Mouse (Mus musculus): Measurements from ENCODE around the gene Dusp3. TPM values are rescaled to one million over a fixed set of nuclear protein-coding genes. Genes with fewer than 3 reads are reported as not detected.

The Dusp3 gene
- 11.6 and 12.4 TPM in 2 replicates for polyA plus RNA-seq (2016; fragmentation: Nextera tagmentation; extraction: Ambion mirVana)

GRCm38 (mm10) chr11:101986913-101987312, at the start of gene Dusp3:
Gene Dusp3, minus strand, starts transcription at chr11:101987013.
- Histone ChIP-seq H3K36me3 (no peaks in the 10 kb centered on the region; the same call in 1 of the 2 replicates), H3K27ac (no peak within 1 kb of the TSS), H3K4me3 (no peak within 1 kb of the TSS), H3K4me1 (replicated peaks) (peaks cover 42% of the 10 kb centered on the region), H3K9me3 (no peaks in the 10 kb centered on the region), H3K27me3 (ENCODE audit: insufficient read depth, poor library complexity, severe bottlenecking) (peaks cover 18% of the 10 kb centered on the region)
- 82% methylated on average over 3 of the region's 3 CpGs for WGBS
- no peak for DNase-seq (ENCODE audit: low spot score)

DNA sequence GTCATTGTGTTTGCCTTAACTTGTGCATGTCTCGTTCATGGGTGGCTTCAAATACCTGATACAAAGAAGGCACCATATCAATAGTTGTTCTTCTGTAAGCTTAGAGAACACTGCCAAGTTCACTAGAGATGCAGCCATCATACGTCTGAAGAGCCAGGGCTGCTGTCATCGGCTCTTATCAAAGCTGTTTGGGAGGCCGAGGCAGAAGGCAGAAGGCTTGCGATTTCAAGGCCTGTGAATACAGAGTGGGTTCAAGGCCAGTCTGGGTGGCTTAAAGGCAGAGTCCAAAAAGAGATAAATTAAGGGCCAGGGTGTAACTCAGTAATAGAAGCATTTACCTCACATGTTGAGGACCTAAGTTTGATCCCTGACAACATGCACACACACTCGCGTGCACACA, 49.5 kb upstream of the Dusp3 start:
- peaks cover 9% of the 10 kb centered on the region; the same call in 1 of the 2 replicates for H3K4me1 ChIP-seq (replicated peaks)
- peaks cover 26% of the 10 kb centered on the region for H3K27me3 ChIP-seq (ENCODE audit: insufficient read depth, poor library complexity, severe bottlenecking)
- no peak overlapping the region for H3K27ac ChIP-seq
- no peaks in the 10 kb centered on the region for H3K9me3 ChIP-seq
- no peak overlapping the region for H3K4me3 ChIP-seq
- no peak for DNase-seq (ENCODE audit: low spot score)
- no peaks in the 10 kb centered on the region for H3K36me3 ChIP-seq
- WGBS = 90% methylated on average over 7 of the region's 7 CpGs

DNA sequence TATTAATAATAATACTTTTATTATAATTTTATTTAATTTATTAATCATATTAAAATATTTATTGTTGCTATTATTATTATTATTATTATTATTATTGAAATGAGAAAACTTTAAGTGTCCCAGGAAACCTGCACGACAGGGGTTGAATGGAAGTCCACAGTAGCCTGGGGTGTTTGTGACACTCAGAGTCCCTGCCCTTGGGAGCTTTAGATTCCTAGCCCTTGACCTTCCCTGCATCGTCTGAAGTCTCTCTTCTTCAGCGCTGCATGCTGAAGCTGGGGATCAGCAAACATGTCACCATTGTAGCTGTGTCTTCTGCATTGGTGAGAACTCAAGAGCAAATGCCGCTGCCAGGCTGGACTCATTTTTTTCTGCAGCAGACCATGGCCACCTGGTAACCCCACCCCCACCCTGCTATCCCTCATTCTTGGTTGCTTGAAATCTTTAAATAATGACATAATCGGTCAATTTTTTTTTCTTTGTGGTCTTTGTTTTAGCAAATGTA, 48.7 kb upstream of the Dusp3 start:
- peaks cover 26% of the 10 kb centered on the region for H3K27me3 ChIP-seq (ENCODE audit: insufficient read depth, poor library complexity, severe bottlenecking)
- H3K4me1 ChIP-seq (replicated peaks) = peaks cover 8% of the 10 kb centered on the region; the same call in 1 of the 2 replicates
- H3K36me3 ChIP-seq = no peaks in the 10 kb centered on the region
- DNase-seq (ENCODE audit: low spot score) = no peak
- H3K27ac ChIP-seq = no peak overlapping the region
- H3K4me3 ChIP-seq = no peak overlapping the region
- 77% methylated on average over 5 of the region's 5 CpGs for WGBS
- no peaks in the 10 kb centered on the region for H3K9me3 ChIP-seq

DNA sequence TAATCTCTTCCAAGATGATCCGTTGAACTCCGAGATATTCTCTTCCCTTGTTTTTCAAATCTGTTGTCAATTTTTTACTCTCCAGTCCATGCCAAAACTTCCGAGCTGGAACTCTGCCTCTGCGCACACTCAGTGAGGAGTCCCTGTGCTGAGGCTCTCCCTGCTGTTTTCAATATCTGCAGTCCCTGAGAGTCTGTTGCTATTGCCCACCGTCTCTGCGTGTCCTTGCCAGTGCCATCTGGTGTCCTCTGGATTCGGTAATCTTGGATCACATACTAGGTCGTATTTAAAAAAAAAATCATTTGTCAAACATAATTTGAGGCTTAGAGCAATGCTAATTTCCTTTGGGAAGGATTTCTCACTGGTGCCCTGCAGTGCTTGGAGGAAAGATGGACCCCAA, 48.1 kb upstream of the Dusp3 start:
- no peaks in the 10 kb centered on the region for H3K9me3 ChIP-seq
- 70% methylated on average over 8 of the region's 8 CpGs for WGBS

DNA sequence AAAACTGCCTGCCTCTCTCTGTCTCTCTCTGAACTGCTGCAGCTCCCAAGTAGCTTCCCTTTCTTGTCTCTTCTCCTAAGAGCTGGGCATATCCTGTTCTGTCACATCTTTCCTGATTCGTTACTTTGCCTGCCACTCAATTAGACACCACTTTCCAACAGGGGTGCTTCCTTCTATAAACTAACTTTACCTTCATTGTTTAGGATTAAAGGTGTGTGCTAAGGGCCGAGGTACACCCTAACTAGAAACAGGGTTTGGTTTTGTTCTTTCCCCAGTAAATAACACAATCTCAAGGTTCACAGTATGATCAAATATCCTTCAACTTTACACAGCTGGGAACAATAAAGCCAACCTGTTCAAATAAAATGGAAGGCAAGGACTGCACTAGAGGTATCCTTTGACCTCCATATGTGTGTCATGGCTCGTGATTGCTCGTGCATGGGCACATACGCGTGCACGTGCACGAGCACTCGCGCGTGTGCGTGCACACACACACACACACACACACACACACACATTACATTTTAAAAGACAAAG, 46.3 kb upstream of the Dusp3 start:
- DNase-seq (ENCODE audit: low spot score) = no peak
- H3K27me3 ChIP-seq (ENCODE audit: insufficient read depth, poor library complexity, severe bottlenecking) = peaks cover 30% of the 10 kb centered on the region
- no peaks in the 10 kb centered on the region for H3K36me3 ChIP-seq
- H3K4me3 ChIP-seq = no peak overlapping the region
- no peak overlapping the region for H3K27ac ChIP-seq
- H3K4me1 ChIP-seq (replicated peaks) = peaks cover 4% of the 10 kb centered on the region; the same call in 1 of the 2 replicates
- WGBS = 89% methylated on average over 12 of the region's 12 CpGs
- H3K9me3 ChIP-seq = no peaks in the 10 kb centered on the region

More for the DNA sequence above, 48.1 kb upstream of the Dusp3 start:
- H3K36me3 ChIP-seq = no peaks in the 10 kb centered on the region
- H3K4me3 ChIP-seq = no peak overlapping the region
- no peak overlapping the region for H3K27ac ChIP-seq
- no peak for DNase-seq (ENCODE audit: low spot score)
- H3K27me3 ChIP-seq (ENCODE audit: insufficient read depth, poor library complexity, severe bottlenecking) = peaks cover 26% of the 10 kb centered on the region
- peaks cover 7% of the 10 kb centered on the region; the same call in 1 of the 2 replicates for H3K4me1 ChIP-seq (replicated peaks)

GRCm38 (mm10) chr11:102031149-102031548, 44.3 kb upstream of the Dusp3 start:
- no peak for DNase-seq (ENCODE audit: low spot score)
- Histone ChIP-seq H3K36me3 (no peaks in the 10 kb centered on the region), H3K9me3 (no peaks in the 10 kb centered on the region), H3K27ac (no peak overlapping the region), H3K4me1 (replicated peaks) (peaks cover 22% of the 10 kb centered on the region), H3K4me3 (no peak overlapping the region), H3K27me3 (ENCODE audit: insufficient read depth, poor library complexity, severe bottlenecking) (peaks cover 30% of the 10 kb centered on the region)
- WGBS = 80% methylated on average over 7 of the region's 7 CpGs

DNA sequence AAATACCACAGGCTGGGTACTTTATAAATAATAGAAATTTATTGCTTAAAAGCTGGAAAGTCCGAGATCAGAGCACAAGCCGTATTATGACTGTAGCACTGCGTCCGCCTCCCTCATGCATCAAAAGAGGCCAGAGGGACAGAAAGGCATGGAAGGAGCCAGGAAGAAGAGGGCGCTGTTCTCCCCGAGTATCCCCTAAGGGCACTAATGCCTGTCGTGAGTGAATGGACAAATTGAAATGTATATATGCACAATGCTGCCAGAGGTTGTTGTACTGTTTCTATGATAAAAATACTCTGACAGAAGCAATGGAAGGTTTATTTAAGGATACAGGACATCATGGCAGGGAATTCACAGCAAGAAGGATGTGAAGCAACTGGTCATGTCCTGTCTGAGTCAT, 43.2 kb upstream of the Dusp3 start:
- H3K27ac ChIP-seq = no peak overlapping the region
- no peaks in the 10 kb centered on the region for H3K36me3 ChIP-seq
- H3K9me3 ChIP-seq = no peaks in the 10 kb centered on the region
- peaks cover 32% of the 10 kb centered on the region for H3K4me1 ChIP-seq (replicated peaks)
- H3K27me3 ChIP-seq (ENCODE audit: insufficient read depth, poor library complexity, severe bottlenecking) = peaks cover 42% of the 10 kb centered on the region
- WGBS = 37% methylated on average over 7 of the region's 7 CpGs
- no peak overlapping the region for H3K4me3 ChIP-seq
- no peak for DNase-seq (ENCODE audit: low spot score)

GRCm38 (mm10) chr11:102029304-102029703, 42.5 kb upstream of the Dusp3 start:
- H3K4me1 ChIP-seq (replicated peaks) = peaks cover 36% of the 10 kb centered on the region
- WGBS = 80% methylated on average over 4 of the region's 4 CpGs
- no peak overlapping the region for H3K27ac ChIP-seq
- DNase-seq (ENCODE audit: low spot score) = no peak
- H3K36me3 ChIP-seq = no peaks in the 10 kb centered on the region
- no peak overlapping the region for H3K4me3 ChIP-seq
- H3K27me3 ChIP-seq (ENCODE audit: insufficient read depth, poor library complexity, severe bottlenecking) = peaks cover 48% of the 10 kb centered on the region
- H3K9me3 ChIP-seq = no peaks in the 10 kb centered on the region

- WGBS = 73% methylated on average over 6 of the region's 6 CpGs
- Histone ChIP-seq H3K9me3 (no peaks in the 10 kb centered on the region), H3K4me1 (replicated peaks) (peaks cover 40% of the 10 kb centered on the region), H3K27me3 (ENCODE audit: insufficient read depth, poor library complexity, severe bottlenecking) (peaks cover 53% of the 10 kb centered on the region), H3K36me3 (peaks cover 7% of the 10 kb centered on the region), H3K27ac (peak within 1 kb of the TSS; percentile 93), H3K4me3 (peak within 1 kb of the TSS; percentile 86)
- no peak for DNase-seq (ENCODE audit: low spot score)
These were observed 41.4 kb upstream of the Dusp3 start, which contains the start of gene Mpp3 for GRCm38 (mm10) chr11:102028087-102028816. Gene Mpp3, minus strand, starts transcription at chr11:102028461.

- Histone ChIP-seq H3K27ac (peak overlapping the region; percentile 93), H3K9me3 (no peaks in the 10 kb centered on the region), H3K4me1 (replicated peaks) (peaks cover 41% of the 10 kb centered on the region), H3K36me3 (peaks cover 12% of the 10 kb centered on the region), H3K27me3 (ENCODE audit: insufficient read depth, poor library complexity, severe bottlenecking) (peaks cover 50% of the 10 kb centered on the region), H3K4me3 (peak overlapping the region; percentile 86)
- WGBS = 5% methylated on average over 12 of the region's 12 CpGs
- peak; percentile 32 for DNase-seq (ENCODE audit: low spot score)
These were observed 40.7 kb upstream of the Dusp3 start for GRCm38 (mm10) chr11:102027361-102028017.

DNA sequence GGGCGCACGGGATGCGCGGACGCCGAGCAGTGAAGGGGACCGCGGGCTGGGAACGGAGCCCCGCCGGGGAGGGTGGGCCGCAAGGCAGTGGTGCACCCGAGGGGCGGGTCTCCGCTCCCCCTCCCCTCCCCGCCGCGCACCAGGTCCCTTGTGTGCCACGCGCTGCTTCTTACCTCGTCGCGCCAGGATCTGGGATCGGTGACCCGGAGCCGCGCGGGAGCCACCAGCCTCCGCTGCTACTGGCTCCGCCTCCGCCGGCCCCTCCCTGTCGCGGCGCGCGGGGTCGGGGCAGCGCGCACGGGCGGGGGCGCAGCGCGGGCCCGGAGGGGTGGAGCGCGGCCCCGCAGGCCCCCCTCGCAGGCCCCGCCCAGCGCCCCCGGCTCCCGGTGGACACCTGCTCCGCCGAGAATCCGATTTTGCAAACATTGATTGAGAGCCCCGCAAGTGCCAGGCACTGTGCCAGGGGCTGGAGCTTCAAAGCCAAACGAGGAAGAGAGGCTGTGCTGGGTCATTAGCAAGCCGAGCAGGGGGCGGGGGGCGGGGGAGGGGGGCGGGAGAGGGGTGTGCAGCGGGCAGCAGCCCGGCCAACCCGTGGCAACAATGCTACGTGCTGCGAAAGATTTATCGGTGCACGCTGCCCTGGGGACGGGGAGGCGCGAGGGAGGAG, 40.0 kb upstream of the Dusp3 start:
- Histone ChIP-seq H3K4me3 (peak overlapping the region; percentile 86), H3K27me3 (ENCODE audit: insufficient read depth, poor library complexity, severe bottlenecking) (peaks cover 45% of the 10 kb centered on the region), H3K4me1 (replicated peaks) (peaks cover 41% of the 10 kb centered on the region), H3K27ac (peak overlapping the region; percentile 93), H3K9me3 (no peaks in the 10 kb centered on the region), H3K36me3 (peaks cover 19% of the 10 kb centered on the region)
- DNase-seq (ENCODE audit: low spot score) = peak; percentile 86
- WGBS = under 1% methylated on average over 72 of the region's 73 CpGs

DNA sequence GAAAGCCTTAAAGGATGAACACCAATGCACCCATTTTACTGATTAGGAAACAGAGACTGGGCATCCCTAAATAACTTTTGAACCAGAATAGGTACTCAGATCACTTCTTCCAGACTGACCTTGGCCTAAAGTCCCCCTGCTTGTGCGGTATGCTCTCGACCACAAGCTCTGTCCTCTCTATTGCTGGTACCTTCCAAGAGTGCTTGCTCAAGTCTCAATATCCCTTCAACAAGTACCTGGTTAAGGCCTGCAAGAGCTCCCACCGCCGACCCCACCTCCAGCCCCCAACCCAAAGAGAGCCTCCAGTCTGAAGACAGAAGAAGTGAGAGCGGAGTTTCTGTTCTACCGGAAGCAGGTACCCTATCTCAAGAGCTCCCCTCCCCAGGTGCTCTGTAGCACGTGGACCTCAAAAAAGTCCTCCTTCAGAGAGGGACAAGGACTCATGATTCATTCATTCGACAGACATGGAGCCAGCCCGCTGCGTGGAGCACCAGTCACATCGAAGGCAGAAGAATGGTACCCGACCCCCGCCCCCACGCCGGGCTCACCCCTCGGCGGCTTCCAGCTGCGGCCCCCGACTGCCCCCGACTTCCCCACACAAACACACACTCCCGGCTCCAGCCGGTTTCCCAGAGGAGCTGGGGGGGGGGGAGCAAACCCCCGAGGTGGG, 39.3 kb upstream of the Dusp3 start:
- Histone ChIP-seq H3K36me3 (peaks cover 22% of the 10 kb centered on the region), H3K4me1 (replicated peaks) (peaks cover 41% of the 10 kb centered on the region), H3K27me3 (ENCODE audit: insufficient read depth, poor library complexity, severe bottlenecking) (peaks cover 45% of the 10 kb centered on the region), H3K9me3 (no peaks in the 10 kb centered on the region), H3K27ac (peak overlapping the region; percentile 93), H3K4me3 (peak overlapping the region; percentile 86)
- WGBS = 4% methylated on average over 23 of the region's 23 CpGs
- no peak for DNase-seq (ENCODE audit: low spot score)
